Mouse (Mus musculus) megakaryocyte, embryonic 14.5 days (primary cell): ENCODE results near the gene Slc39a3.

ENCODE experiments used
- FLI1 ChIP-seq: IDR thresholded peaks from 2 replicates; pipeline ENCODE4 v1.6.1; 2012; ENCODE audit warnings: low read length, inconsistent platforms, mixed read lengths
- GATA1 ChIP-seq: IDR thresholded peaks from 3 replicates; pipeline ENCODE4 v1.6.1; 2012; ENCODE audit warnings: mixed read lengths, low read length, inconsistent platforms, borderline replicate concordance

- TF ChIP-seq GATA1 (no peak), FLI1 (no peak)
Measured at GRCm38 (mm10) chr10:80991007-80991406, 46.2 kb downstream of the Slc39a3 start.
